Mouse (Mus musculus) left cerebral cortex, adult 8-10 months (tissue): ENCODE data around the gene Zfp638. TPM values are rescaled to one million over a fixed set of nuclear protein-coding genes. Genes with fewer than 3 reads are reported as not detected.
"Not testable (repeated sequence)": the region's sequence is repeated elsewhere in the genome, so short reads cannot be mapped to it uniquely, and the experiment has no call there.

ENCODE experiments used
- DNase-seq, 2 experiments: peaks; one replicate each; pipeline ENCODE4 v3.0.0; 2022; ENCODE audit warnings: low spot score in 2 of 2
- total RNA-seq, 4 experiments: library from RNA; stranded (reverse); gene quantifications; 2 replicates each; pipeline ENCODE4 v1.2.4; 2022

The Zfp638 gene
- total RNA-seq: 100 to 1,000 TPM; 115 to 139 (median 131) TPM

GRCm38 (mm10) chr6:83866954-83867597 lies at the start of gene Zfp638:
Gene Zfp638 (plus strand): TSS chr6:83867109.
- DNase-seq: peak; percentile 90 to 95

GRCm38 (mm10) chr6:83818996-83819395 lies 47.9 kb upstream of the Zfp638 start:
- DNase-seq: no peak

GRCm38 (mm10) chr6:83820727-83821515 lies 46.0 kb upstream of the Zfp638 start:
- no peak for DNase-seq

- no peak for DNase-seq
These were observed 45.1 kb upstream of the Zfp638 start for GRCm38 (mm10) chr6:83821856-83822255.

GRCm38 (mm10) chr6:83830941-83831605 lies 35.8 kb upstream of the Zfp638 start:
- DNase-seq: no peak

- peak; percentile 97 to 99 for DNase-seq
These were observed 35.2 kb upstream of the Zfp638 start, which contains the start of gene Paip2b for GRCm38 (mm10) chr6:83831606-83832123. Gene Paip2b (minus strand): TSS chr6:83831741.

GRCm38 (mm10) chr6:83832393-83832792 lies 34.5 kb upstream of the Zfp638 start:
- DNase-seq: not testable (repeated sequence)

GRCm38 (mm10) chr6:83836826-83837225 lies 30.1 kb upstream of the Zfp638 start:
- DNase-seq: no peak

- no peak for DNase-seq
These were observed 28.9 kb upstream of the Zfp638 start for GRCm38 (mm10) chr6:83838046-83838445.

GRCm38 (mm10) chr6:83840086-83840485 lies 26.8 kb upstream of the Zfp638 start:
- no peak for DNase-seq

GRCm38 (mm10) chr6:83844913-83845312 lies 22.0 kb upstream of the Zfp638 start:
- DNase-seq: no peak

GRCm38 (mm10) chr6:83846141-83846540 lies 20.8 kb upstream of the Zfp638 start:
- no peak for DNase-seq

- DNase-seq: no peak
These were observed 17.5 kb upstream of the Zfp638 start for GRCm38 (mm10) chr6:83849446-83849845.

GRCm38 (mm10) chr6:83857476-83857875 lies 9.4 kb upstream of the Zfp638 start:
- peak in 1 of 2 experiments; percentile 27 for DNase-seq

- DNase-seq: no peak
These were observed 6.9 kb upstream of the Zfp638 start for GRCm38 (mm10) chr6:83860033-83860432.

- no peak for DNase-seq
These were observed 3.4 kb upstream of the Zfp638 start for GRCm38 (mm10) chr6:83863538-83863937.

GRCm38 (mm10) chr6:83866423-83866822 lies 486 bp upstream of the Zfp638 start:
- DNase-seq: no peak

GRCm38 (mm10) chr6:83867598-83868585 lies 983 bp downstream of the Zfp638 start:
- peak; percentile 28 to 64 for DNase-seq

GRCm38 (mm10) chr6:83879815-83880214 lies 12.9 kb downstream of the Zfp638 start:
- no peak for DNase-seq

- no peak for DNase-seq
These were observed 19.9 kb downstream of the Zfp638 start for GRCm38 (mm10) chr6:83886789-83887188.

- DNase-seq: no peak
These were observed 21.9 kb downstream of the Zfp638 start for GRCm38 (mm10) chr6:83888802-83889201.
